Comparison of ENCODE assay signal across 16 mouse cellular contexts in the genomic region with DNA sequence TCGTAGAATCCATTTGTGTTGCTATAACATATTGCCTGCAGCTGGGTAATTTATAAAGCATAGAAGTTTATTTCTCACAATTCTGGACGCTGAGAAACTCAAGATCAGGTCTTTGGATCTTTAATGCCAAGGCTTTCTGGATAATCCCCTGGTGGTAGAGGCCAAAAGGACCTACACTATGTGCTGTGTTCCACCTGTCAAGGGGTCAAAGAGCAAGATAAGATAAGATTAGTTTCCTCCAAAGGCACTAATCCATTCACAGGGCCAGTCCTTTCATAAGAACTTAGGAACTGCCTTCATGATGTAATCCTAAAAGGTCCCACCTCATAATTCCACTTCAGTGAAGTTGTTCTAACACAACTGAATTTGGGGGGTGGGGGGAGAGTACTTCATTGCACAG.
"Had no signal": no experiment of that assay in that cellular context is flagged by ENCODE, and none has a peak within 500 bp of the region (broad histone marks: within the 10 kb centered on the region; RNA-seq: fewer than 3 reads in every experiment).

No protein-coding gene starts in this region.

- H3K36me3 ChIP-seq: neural tube, embryonic 13.5 days; neural tube, embryonic 15.5 days; stomach, embryonic 15.5 days had no signal

- DNase-seq: retina, postnatal 1 day; right cerebral cortex, adult 18-20 months; right cerebral cortex, postnatal 14 days; right cerebral cortex, postnatal 25 days; right cerebral cortex, postnatal 4 days; spleen, adult 18-20 months; thymus, adult 18-20 months; thymus, adult 2 months; thymus, postnatal 14 days; thymus, postnatal 25 days; thymus, postnatal 36 days; thymus, postnatal 4 days had no signal

- H3K4me3 ChIP-seq: neural tube, embryonic 13.5 days; neural tube, embryonic 15.5 days; stomach, embryonic 15.5 days had no signal

- H3K27ac ChIP-seq: neural tube, embryonic 13.5 days; neural tube, embryonic 15.5 days; stomach, embryonic 15.5 days; stomach, postnatal 0 days had no signal

- H3K4me2 ChIP-seq: neural tube, embryonic 13.5 days; neural tube, embryonic 15.5 days; stomach, embryonic 15.5 days had no signal

- H3K27me3 ChIP-seq: neural tube, embryonic 13.5 days; neural tube, embryonic 15.5 days; stomach, embryonic 15.5 days had no signal

- H3K9ac ChIP-seq: neural tube, embryonic 13.5 days; neural tube, embryonic 15.5 days; stomach, embryonic 15.5 days had no signal

- H3K4me1 ChIP-seq: neural tube, embryonic 13.5 days; neural tube, embryonic 15.5 days; stomach, embryonic 15.5 days had no signal

- H3K9me3 ChIP-seq: neural tube, embryonic 13.5 days; neural tube, embryonic 15.5 days; stomach, embryonic 15.5 days had no signal
